Mouse (Mus musculus) testis, adult 2 months (tissue): Measurements from ENCODE around the gene Cxcr4. TPM values are rescaled to one million over a fixed set of nuclear protein-coding genes. Genes with fewer than 3 reads are reported as not detected.

Source experiments
- H3K27ac ChIP-seq: fragments of 200-500 bp; 2 replicates; pipeline ENCODE4 v1.5.1; 2012; ENCODE audit warnings: low read depth, low read length; ENCODE audit not compliant: control insufficient read depth, insufficient read depth
- H3K27me3 ChIP-seq: fragments of 200-500 bp; 2 replicates; pipeline ENCODE4 v1.6.1; 2012; ENCODE audit warnings: mild to moderate bottlenecking, low read length, moderate library complexity; ENCODE audit not compliant: control insufficient read depth, insufficient read depth
- H3K36me3 ChIP-seq: fragments of 200-500 bp; 2 replicates; pipeline ENCODE4 v1.6.1; 2012; ENCODE audit warnings: mild to moderate bottlenecking, low read length; ENCODE audit not compliant: control insufficient read depth, insufficient read depth
- H3K4me1 ChIP-seq: fragments of 200-500 bp; 2 replicates; pipeline ENCODE4 v1.6.1; 2012; ENCODE audit warnings: low read length; ENCODE audit not compliant: control insufficient read depth, insufficient read depth
- H3K4me3 ChIP-seq: fragments of 200-500 bp; 2 replicates; pipeline ENCODE4 v1.5.1; 2012; ENCODE audit warnings: low read depth, mild to moderate bottlenecking, low read length, moderate library complexity, mixed read lengths; ENCODE audit not compliant: control insufficient read depth
- CTCF ChIP-seq: fragments of 200-500 bp; IDR thresholded peaks from 2 replicates; pipeline ENCODE4 v1.5.1; 2012; ENCODE audit warnings: low read depth, mild to moderate bottlenecking, inconsistent platforms, low read length, moderate library complexity; ENCODE audit not compliant: control insufficient read depth, insufficient read depth, insufficient replicate concordance
- POLR2A ChIP-seq: fragments of 200-500 bp; IDR thresholded peaks from 2 replicates; pipeline ENCODE4 v1.6.1; 2012; ENCODE audit warnings: low read depth, mild to moderate bottlenecking, inconsistent platforms, low read length, moderate library complexity; ENCODE audit not compliant: control insufficient read depth
- polyA plus RNA-seq: library from polyadenylated mRNA; depleted of rRNA; stranded (reverse); fragments of >200 nt; gene quantifications from 2 replicates; pipeline ENCODE4 v1.2.3, GENCODE M21; 2012; rRNA removed

The Cxcr4 gene
- polyA plus RNA-seq, 1 experiment: 11.1 TPM

- Histone ChIP-seq H3K27me3 (no peaks in the 10 kb centered on the region), H3K36me3 (no peaks in the 10 kb centered on the region), H3K27ac (no peak overlapping the region), H3K4me3 (no peak overlapping the region), H3K4me1 (no peaks in the 10 kb centered on the region)
- TF ChIP-seq CTCF (no peak), POLR2A (no peak)
Measured at GRCm38 (mm10) chr1:128548220-128548998, 43.7 kb downstream of the Cxcr4 start.

GRCm38 (mm10) chr1:128545672-128546071 lies 46.4 kb downstream of the Cxcr4 start:
- H3K27ac ChIP-seq: no peak overlapping the region
- H3K27me3 ChIP-seq: no peaks in the 10 kb centered on the region
- no peak overlapping the region for H3K4me3 ChIP-seq
- H3K36me3 ChIP-seq: no peaks in the 10 kb centered on the region
- TF ChIP-seq CTCF (no peak), POLR2A (no peak)
- no peaks in the 10 kb centered on the region for H3K4me1 ChIP-seq

GRCm38 (mm10) chr1:128543137-128543536 lies 49.0 kb downstream of the Cxcr4 start:
- TF ChIP-seq CTCF (no peak), POLR2A (no peak)
- Histone ChIP-seq H3K27me3 (no peaks in the 10 kb centered on the region), H3K4me1 (no peaks in the 10 kb centered on the region), H3K36me3 (no peaks in the 10 kb centered on the region), H3K27ac (no peak overlapping the region), H3K4me3 (peak overlapping the region; percentile 53)

- Histone ChIP-seq H3K4me3 (no peak overlapping the region), H3K4me1 (no peaks in the 10 kb centered on the region), H3K27ac (no peak overlapping the region), H3K36me3 (no peaks in the 10 kb centered on the region), H3K27me3 (no peaks in the 10 kb centered on the region)
- no peak for TF ChIP-seq POLR2A
- TF ChIP-seq CTCF: no peak
Measured at GRCm38 (mm10) chr1:128542555-128542954, 49.5 kb downstream of the Cxcr4 start.

- no peaks in the 10 kb centered on the region for H3K4me1 ChIP-seq
- no peak overlapping the region for H3K27ac ChIP-seq
- no peak for TF ChIP-seq POLR2A
- TF ChIP-seq CTCF: no peak
- no peaks in the 10 kb centered on the region for H3K36me3 ChIP-seq
- no peaks in the 10 kb centered on the region for H3K27me3 ChIP-seq
- no peak overlapping the region for H3K4me3 ChIP-seq
Measured at GRCm38 (mm10) chr1:128540213-128540612, 51.9 kb downstream of the Cxcr4 start.

- Histone ChIP-seq H3K27me3 (no peaks in the 10 kb centered on the region), H3K4me1 (no peaks in the 10 kb centered on the region), H3K4me3 (no peak overlapping the region), H3K27ac (no peak overlapping the region), H3K36me3 (no peaks in the 10 kb centered on the region)
- no peak for TF ChIP-seq CTCF
- TF ChIP-seq POLR2A: no peak
Measured at GRCm38 (mm10) chr1:128539555-128539954, 52.5 kb downstream of the Cxcr4 start.

Other genes starting within 250 kb of the Cxcr4 start
- gene Mcm6, start 232.6 kb downstream of the Cxcr4 start, polyA plus RNA-seq: 6.8 and 9.0 TPM in 2 replicates
- 20.5 and 23.8 TPM in 2 replicates for gene Dars, start 174.9 kb downstream of the Cxcr4 start, polyA plus RNA-seq